Mouse (Mus musculus) Muller cell, postnatal 12 days (primary cell): Measurements from ENCODE around the gene Kat2b.
"Not testable (repeated sequence)": the region's sequence is repeated elsewhere in the genome, so short reads cannot be mapped to it uniquely, and the experiment has no call there.

Experiments used
- DNase-seq: peaks from one replicate; pipeline ENCODE4 v3.0.0-alpha.2; 2015; ENCODE audit errors: inconsistent ontology term

Gene Kat2b

GRCm38 (mm10) chr17:53566161-53566918 lies at the start of gene Kat2b:
TSS of gene Kat2b (plus strand) at chr17:53566861.
- peak; percentile 72 for DNase-seq

- no peak for DNase-seq
Observed at GRCm38 (mm10) chr17:53519364-53519763, 47.3 kb upstream of the Kat2b start.

GRCm38 (mm10) chr17:53520509-53520908 lies 46.2 kb upstream of the Kat2b start:
- no peak for DNase-seq

- peak; percentile 48 for DNase-seq
Observed at GRCm38 (mm10) chr17:53528034-53528433, 38.6 kb upstream of the Kat2b start.

GRCm38 (mm10) chr17:53531160-53531559 lies 35.5 kb upstream of the Kat2b start:
- no peak for DNase-seq

- DNase-seq = no peak
Observed at GRCm38 (mm10) chr17:53532425-53532824, 34.2 kb upstream of the Kat2b start.

- DNase-seq = not testable (repeated sequence)
Observed at GRCm38 (mm10) chr17:53539351-53539750, 27.3 kb upstream of the Kat2b start, which contains the start of gene Pp2d1. TSS of gene Pp2d1 (minus strand) at chr17:53539451.

- no peak for DNase-seq
Observed at GRCm38 (mm10) chr17:53542536-53542935, 24.1 kb upstream of the Kat2b start.

GRCm38 (mm10) chr17:53543591-53544324 lies 22.9 kb upstream of the Kat2b start:
- DNase-seq = peak; percentile 55

GRCm38 (mm10) chr17:53551306-53552299 lies 15.1 kb upstream of the Kat2b start:
- DNase-seq = peak; percentile 20

GRCm38 (mm10) chr17:53554088-53554487 lies 12.6 kb upstream of the Kat2b start:
- no peak for DNase-seq

GRCm38 (mm10) chr17:53554813-53555212 lies 11.8 kb upstream of the Kat2b start:
- no peak for DNase-seq

- DNase-seq = no peak
Observed at GRCm38 (mm10) chr17:53557443-53557842, 9.2 kb upstream of the Kat2b start.

GRCm38 (mm10) chr17:53559646-53560045 lies 7.0 kb upstream of the Kat2b start:
- DNase-seq = no peak

GRCm38 (mm10) chr17:53561458-53562029 lies 5.1 kb upstream of the Kat2b start:
- no peak for DNase-seq

GRCm38 (mm10) chr17:53564837-53565236 lies 1.8 kb upstream of the Kat2b start:
- no peak for DNase-seq

GRCm38 (mm10) chr17:53566919-53567345 lies 271 bp downstream of the Kat2b start:
- DNase-seq = peak; percentile 81

GRCm38 (mm10) chr17:53567346-53568101 lies 863 bp downstream of the Kat2b start:
- peak; percentile 75 for DNase-seq

- DNase-seq = peak; percentile 84
Observed at GRCm38 (mm10) chr17:53568118-53568517, 1.5 kb downstream of the Kat2b start.

GRCm38 (mm10) chr17:53568734-53569386 lies 2.2 kb downstream of the Kat2b start:
- DNase-seq = no peak
